Mouse (Mus musculus): Measurements from ENCODE around the gene Gm732. TPM values are rescaled to one million over a fixed set of nuclear protein-coding genes. Genes with fewer than 3 reads are reported as not detected.

Gm732 gene
- polyA plus RNA-seq (2016; fragmentation: Nextera tagmentation; extraction: Ambion mirVana): not detected in 2 replicates

DNA sequence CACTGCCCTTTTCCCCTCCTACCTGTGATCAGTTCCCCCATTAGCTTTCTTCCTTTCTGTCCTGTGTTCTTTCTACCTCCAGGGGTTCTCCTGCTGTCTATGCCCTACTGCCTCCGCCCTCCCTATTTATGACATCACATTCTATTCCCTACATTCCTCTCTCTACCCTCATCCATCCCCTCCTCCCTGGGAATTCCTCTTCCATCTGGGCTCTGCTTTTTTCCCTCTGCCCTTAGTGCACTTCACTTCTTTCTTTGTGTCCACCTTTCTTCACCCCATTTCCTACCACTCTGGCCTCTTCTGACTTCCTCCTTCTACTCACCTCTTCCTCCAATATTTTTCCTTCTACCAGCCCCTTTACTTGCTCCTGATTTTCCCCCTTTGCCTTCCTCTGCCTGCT is at the start of gene Gm732:
Gene Gm732, minus strand, starts transcription at position 101 of the 400 bp plus-strand sequence.
- H3K9me3 ChIP-seq (replicated peaks): no peaks in the 10 kb centered on the region
- no peaks in the 10 kb centered on the region for H3K36me3 ChIP-seq
- WGBS: 72% methylated on average over 1 of the region's 1 CpGs
- no peak within 1 kb of the TSS for H3K4me3 ChIP-seq
- H3K4me1 ChIP-seq: no peaks in the 10 kb centered on the region
- H3K27me3 ChIP-seq (ENCODE audit: low read depth, poor library complexity, severe bottlenecking): no peaks in the 10 kb centered on the region
- no peak within 1 kb of the TSS for H3K27ac ChIP-seq
- DNase-seq (ENCODE audit: low spot score): no peak

Other genes starting within 250 kb of the Gm732 start
- 0.23 and 0.36 TPM in 2 replicates for gene Tent5d, start 155.9 kb downstream of the Gm732 start, polyA plus RNA-seq (2016; fragmentation: Nextera tagmentation; extraction: Ambion mirVana)
- 5.0 and 5.6 TPM in 2 replicates for gene 2610002M06Rik, start 132.1 kb downstream of the Gm732 start, polyA plus RNA-seq (2016; fragmentation: Nextera tagmentation; extraction: Ambion mirVana)